Mouse (Mus musculus) adrenal gland, postnatal 14 days (tissue): ENCODE measurements around the gene H2-Eb2. TPM values are rescaled to one million over a fixed set of nuclear protein-coding genes. Genes with fewer than 3 reads are reported as not detected.

ENCODE experiments used
- DNase-seq: peaks from one replicate; pipeline ENCODE4 v3.0.0; 2021; ENCODE audit warnings: mixed read lengths
- long read RNA-seq, 2 experiments: library from polyadenylated mRNA; stranded (forward); transcript quantifications; one replicate each; pipeline ENCODE4 v2.0.0; 2021
- total RNA-seq: library from RNA; stranded (reverse); gene quantifications from 2 replicates; pipeline ENCODE4 v1.2.3, GENCODE M21; 2021

H2-Eb2 gene
- 1.1 TPM in 1 of 2 replicates, not detected in the other for total RNA-seq
- long read RNA-seq, experiment 1: 0 reads
- long read RNA-seq, experiment 2: 0 reads

DNA sequence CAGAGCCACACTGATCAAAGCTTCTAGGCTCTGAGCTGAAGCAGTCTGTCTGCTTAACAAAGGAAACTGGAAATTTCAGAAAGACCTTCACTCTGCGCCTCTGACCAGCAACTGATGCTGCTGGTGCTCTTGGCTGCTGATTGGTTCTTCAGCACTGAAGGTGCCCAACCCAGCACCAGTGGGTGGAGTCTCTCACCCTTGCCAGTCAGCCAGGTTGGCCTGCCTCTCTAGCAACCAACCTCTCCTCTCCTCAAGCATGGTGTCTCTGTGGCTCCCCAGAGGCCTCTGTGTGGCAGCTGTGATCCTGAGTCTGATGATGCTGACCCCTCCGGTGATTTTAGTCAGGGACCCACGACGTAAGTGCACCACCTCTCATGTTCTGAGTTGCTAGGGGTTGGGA lies at the start of gene H2-Eb2:
TSS of gene H2-Eb2 (plus strand) at position 230 of the 400 bp plus-strand sequence.
- DNase-seq: peak; percentile 56

DNA sequence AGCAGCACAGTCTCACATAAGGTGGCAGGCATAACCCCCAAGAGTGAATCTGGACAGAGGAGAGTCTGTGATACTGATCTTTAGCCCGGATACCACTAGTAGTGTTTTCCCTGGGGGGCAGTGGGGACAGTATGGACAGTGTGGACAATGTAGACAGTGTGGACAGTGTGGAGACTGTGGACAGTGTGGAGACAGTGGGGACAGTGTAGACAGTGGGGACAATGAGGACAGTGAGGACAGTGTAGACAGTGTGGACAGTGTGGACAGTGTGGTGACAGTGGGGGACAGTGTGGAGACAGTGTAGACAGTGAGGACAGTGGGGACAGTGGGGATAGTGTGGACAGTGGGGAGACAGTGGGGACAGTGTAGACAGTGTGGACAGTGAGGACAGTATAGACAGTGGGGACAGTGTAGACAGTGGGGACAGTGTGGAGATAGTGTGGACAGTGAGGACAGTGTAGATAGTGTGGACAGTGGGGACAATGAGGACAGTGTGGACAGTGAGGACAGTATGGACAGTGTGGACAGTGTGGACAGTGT lies 44.9 kb upstream of the H2-Eb2 start:
- DNase-seq: no peak

DNA sequence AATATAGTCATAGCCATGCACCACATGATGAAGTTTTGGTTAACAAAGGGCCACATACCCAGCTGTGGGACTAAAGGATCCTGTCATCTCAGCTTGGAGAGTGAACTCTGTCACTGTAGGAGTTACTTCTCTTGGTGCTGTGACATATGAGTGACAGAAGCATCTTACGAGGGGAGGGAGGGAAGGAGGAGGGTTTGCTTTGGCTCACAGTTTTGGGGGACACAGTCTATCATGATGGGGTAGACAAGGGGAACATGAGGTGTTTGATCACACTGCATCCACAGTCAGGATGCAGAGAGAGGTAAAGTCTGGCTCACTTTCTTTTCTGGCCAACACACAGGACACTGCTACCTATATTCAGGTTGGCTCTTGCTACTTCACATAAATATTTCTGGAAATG lies 43.6 kb upstream of the H2-Eb2 start:
- no peak for DNase-seq

DNA sequence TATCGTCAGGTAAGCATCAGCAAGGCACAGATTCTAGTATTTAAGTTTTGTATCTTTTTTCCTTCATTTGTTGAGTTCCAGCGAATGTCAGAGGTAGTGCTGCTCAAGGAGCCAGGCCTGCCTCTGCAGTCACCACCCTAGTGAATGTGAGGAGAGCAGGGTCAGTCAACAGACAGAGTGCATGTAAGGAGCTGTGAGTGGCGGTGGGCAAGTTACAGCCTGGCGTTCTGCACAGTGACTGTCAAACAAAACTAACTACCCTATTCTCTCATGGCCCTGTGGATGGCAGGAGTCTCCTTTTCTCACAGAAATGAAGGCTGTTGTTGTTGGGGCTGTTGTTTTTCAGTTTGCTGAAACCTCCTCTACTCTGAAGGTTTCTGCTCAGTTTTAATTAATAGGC lies 40.1 kb upstream of the H2-Eb2 start:
- no peak for DNase-seq

DNA sequence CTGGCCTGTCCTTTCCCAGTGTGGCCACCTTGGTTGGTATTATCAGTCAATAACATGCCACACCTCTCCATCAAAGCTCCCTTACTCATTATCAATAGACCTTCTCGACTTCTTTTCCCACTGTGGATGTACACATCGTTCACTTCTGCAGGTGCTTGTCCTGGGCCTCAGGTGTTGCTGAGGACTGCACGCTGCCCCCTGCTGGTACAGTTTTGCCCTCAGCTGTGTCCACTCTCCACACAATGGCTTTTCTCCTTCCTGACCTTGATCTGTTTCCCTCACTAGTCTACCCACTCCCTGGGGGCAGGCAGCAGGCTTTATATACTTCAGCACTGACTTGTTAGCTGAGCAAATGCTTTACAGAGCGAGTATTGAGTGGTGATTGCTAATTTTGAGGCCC lies 39.6 kb upstream of the H2-Eb2 start:
- DNase-seq: peak; percentile 54

DNA sequence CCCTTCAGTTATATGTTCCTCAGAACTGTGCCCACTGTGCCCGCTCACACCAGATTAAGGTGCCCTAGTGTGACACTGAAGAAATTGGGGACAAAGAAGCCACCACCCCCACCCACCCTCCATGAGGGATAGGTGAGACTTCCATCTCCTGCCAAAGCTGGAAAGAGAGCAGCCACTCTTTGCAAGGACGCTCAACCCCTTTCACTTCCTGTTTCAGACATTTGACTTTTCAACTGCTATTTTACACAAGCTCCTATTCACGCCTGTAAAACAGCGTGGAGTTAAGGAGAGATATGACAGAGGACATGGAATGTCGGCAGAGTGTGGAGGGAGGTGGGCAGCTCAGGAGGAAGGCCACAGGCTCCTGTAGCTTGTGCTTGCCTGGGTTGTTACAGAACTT lies 39.0 kb upstream of the H2-Eb2 start:
- DNase-seq: no peak

DNA sequence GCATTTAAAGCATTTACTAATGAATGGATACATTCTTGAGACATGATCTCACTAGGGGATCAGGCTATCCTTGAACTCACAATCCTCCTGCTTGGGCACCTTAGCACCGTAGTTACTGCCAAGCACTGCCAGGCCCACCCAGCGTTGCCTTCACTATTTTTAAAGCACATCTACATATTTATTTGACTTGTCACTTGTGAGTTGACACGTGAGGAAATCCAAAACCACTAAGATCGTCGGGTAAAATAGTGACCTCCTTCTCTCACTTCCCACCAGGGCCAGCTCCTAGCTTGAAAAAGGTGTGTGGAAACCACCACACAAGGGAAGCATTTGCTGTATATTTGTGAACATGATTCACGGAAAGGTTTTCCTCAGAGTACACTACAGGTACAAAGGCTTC lies 38.5 kb upstream of the H2-Eb2 start:
- no peak for DNase-seq

DNA sequence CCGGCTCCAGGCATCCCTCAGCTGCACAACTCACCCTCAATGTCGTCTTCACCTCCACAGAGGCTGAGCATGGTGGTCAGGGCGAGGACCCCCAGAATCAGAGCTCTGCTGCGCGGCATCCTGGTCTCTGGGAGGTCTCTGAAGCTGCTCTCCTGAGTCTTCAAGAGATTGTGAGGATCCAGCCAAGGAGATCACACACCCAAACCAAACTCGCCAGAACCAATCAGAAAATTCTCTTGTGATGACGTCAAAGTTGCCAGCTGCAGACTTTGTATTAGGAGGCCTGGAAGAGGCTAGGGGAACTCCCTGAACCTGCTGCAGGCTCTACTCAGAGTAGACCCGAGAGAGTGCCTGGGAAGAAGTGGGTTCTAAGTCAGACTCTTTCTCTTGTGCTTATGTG lies 37.8 kb upstream of the H2-Eb2 start, which contains the start of gene H2-Aa:
TSS of gene H2-Aa (minus strand) at position 176 of the 400 bp plus-strand sequence.
- DNase-seq: peak; percentile 90

DNA sequence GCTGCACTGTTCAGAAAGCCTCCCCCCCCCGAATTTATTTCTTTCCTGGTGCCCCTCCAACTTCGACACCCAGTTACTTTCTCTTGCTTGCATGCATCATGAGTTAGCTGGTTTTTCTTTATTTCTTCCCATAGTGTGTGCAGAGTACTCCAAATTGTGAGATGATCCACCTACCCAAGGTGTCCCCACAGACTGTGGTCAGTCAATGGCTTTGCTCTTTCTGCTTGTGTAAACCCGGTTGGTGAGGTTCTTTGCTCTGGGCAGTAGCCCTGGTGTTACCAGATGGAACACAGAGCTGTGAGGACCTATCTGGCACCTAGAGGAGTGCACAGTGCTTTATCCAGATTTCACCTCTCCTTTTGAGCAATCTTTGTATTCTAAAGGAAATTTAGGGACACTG lies 37.3 kb upstream of the H2-Eb2 start:
- DNase-seq: no peak

DNA sequence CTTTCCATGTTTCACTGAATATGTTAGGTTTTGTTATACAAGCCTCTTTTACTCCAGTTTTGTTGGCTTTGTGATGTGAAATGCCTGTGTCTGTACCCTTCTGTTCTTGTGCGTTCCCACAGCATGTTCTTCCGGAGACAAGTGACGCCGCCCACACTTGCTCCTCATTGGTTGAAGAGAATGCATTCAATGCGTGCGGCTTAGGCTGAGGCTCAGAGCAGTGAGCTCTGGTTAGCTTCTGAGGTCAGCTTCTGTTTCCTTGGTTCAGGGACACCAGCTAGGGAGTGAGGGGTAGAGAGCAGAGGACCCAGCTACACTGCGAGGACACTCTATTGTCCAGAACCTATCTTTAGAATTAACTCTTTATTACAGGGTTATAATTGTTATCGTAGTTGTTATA lies 33.9 kb upstream of the H2-Eb2 start:
- peak; percentile 85 for DNase-seq

DNA sequence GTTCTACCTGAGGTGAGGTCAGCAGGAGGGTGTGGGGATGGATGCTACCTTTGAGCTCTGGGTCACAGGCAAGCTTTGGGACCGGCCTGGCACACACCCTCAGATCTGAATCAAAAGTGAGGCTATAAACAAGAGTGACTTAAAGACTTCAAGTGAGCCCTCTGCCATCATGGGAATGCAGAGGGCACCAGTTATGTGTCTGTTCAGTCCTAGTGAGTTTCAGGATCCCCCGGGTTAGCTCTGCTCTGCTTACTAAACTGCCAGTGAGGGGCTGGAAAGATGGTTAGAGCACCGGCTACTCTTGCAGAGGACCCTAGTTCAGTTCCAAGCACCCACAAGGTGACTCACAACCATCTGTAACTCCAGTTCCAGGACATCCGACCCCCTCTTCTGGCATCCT lies 32.9 kb upstream of the H2-Eb2 start:
- no peak for DNase-seq

DNA sequence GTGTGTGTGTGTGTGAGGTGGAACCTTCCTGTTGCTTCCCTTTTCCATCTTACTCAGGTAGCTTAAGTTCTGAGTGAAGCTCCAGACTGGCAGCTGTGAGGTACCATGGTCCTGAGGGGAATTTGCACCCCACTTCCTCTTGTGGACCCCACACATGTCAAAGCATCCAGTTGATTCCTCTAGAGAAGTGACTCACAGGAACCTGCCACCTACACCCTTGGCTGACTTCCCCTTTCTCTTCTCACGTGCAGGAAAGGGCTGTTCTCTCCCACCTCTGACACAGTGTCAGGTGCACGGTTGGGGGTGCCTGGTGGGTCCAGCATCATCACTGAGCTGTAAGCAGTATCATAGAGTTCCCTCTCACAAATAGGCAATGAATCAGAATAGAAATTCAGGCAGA lies 31.9 kb upstream of the H2-Eb2 start:
- DNase-seq: no peak

DNA sequence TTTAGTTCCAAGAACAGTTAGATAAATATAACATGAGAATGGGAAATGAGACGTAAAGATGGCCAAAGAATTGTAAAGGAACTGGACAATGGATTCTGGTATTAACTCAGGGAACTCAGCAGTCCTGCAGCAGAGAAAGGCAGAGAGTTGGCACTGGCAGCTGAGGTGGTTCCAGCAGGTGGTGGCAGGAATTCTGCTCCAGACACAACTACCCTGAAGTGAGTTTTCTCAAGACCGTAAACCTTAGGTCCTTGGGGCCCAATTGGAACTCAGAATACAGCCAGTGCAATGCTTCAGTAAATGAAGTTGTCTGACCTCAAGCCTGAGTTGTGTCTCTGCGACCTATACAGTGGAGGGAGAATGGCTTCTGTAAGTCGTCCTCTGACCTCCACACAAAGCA lies 31.2 kb upstream of the H2-Eb2 start:
- DNase-seq: no peak

DNA sequence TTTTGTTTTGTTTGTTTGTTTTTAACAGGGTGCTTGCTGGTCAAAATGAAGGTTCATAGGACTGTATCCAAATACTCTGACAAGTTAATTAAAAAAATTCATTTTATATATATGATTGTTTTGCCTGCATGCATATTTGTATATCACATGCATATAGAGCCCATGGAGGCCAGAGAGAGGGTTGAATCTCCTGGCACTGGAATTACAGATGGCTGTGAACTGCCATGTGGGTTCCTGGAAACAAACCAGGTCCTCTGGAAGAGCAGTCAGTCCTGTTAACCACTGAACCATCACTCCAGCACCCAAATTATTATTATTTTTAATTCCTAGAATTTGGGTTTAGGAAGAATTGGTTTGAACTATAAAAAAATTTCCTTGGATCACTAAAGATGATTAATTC lies 30.2 kb upstream of the H2-Eb2 start:
- DNase-seq: no peak

DNA sequence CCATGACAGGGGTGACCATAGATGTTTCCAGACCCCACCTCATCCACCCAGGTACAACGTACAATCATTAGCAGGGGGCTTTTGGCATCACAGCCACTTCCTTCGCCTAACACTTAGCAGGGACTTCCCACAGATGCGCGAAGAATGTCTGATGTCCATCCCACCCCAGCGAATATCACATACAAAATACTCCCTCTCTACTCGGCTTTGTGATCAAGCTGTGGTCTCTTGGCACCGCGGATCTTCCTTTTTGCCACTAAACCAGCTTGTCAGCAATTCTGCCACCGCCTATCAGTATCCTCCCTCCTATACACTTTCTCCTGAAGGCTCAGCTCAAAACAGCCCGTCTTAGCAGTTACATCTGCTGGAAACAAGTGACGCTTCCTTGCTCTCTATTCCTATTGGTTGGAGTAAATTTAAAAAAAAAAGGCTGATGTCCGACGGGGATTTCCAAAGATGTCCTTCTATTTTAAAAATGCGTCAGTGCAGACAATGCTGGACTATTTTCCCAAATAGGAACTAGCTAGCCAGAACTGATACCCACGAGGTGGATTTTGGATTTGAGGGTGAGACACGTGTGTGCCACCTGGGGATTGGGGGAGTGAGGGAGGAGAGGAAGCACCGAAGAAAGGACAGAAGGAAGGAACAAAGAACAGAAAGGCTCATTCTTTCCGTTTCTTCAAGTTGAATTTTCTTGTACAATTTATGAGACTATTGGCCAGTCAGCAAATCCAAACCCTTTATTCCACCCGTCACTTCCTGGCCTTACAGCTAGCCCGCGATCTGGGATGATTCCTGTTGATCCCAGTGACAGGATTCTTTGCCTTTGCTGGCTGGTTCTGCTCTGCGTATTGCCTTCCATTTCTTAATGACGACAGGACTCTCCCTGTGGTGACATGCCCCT lies 29.3 kb upstream of the H2-Eb2 start:
- peak; percentile 37 for DNase-seq

DNA sequence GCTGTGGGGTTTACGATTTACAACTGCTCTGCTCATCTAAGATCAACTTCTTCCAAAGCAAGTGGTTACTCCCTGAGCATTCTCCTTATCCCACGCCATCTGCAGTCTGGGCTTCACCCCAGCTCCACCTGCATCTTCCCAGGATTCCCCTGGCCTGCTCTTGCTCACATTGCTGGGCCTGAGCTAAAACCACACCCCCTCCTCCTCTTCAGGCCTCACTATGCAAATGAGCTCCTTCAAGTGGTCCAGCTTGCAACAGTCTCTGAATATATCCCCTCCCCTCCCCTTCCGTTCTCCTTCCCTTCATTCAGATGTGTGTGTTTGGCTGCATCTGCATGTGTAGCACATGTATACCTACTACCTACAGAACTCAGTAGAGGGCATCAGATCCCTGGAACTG lies 26.1 kb upstream of the H2-Eb2 start:
- DNase-seq: no peak

DNA sequence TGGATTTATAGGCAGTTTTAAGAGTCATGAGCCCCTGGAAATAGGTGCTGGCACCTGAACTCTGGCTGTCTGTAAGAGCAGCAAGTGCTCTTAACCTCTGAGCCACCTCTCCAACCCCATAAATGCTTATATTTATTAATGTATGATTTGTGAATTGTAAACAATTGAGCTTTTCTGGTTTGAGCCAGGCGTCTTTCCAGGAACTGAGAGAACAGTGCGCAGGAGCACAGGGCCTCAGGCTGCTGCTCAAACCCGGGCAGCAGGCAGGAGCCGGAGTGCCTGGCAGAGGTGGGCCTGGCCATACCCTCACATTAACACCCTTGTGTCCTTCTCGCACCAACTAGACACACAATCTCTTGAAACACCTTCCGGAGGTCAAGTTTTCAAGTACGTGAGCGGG lies 25.4 kb upstream of the H2-Eb2 start:
- no peak for DNase-seq

DNA sequence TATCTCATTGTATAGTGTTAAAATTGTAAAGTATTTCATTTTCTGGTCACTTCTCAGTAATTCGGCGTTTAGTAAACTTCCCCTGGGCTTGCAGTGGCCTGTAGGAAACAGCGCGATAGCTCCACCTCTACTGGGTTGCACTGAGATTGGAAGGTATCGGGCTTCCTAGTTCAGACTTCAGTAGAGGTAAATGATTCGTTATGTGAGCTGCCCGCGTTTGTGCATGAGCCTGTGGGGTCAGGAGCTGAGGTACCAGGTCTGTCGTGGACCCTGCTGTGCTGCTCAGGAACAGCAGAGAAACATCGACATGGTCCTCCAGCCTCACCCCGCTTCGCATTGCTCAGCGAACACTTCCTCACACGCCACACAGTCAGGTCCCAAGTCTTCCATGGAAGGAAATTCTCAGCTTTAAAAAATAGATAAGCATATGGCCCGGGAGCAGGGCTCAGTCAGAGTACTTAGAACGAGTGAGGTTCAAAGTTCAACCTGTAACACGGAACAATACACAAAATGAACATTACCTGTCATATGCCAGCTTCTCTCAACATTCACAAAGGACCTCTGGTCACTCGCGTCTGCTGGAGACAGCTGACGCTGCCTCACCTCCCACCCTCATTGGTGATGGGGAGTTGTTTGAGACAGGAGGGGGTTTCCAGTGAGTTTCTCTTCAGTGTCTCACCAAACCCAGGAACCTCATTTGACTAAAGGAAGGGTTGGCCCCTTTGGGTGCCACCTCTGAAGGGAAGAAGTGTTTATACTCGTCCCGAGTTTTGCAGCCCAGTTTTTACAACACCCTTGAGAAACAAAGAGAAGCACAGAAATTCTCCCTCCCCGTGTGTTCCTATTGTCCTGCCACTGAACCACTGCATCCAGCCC lies 24.5 kb upstream of the H2-Eb2 start:
- DNase-seq: peak; percentile 24

DNA sequence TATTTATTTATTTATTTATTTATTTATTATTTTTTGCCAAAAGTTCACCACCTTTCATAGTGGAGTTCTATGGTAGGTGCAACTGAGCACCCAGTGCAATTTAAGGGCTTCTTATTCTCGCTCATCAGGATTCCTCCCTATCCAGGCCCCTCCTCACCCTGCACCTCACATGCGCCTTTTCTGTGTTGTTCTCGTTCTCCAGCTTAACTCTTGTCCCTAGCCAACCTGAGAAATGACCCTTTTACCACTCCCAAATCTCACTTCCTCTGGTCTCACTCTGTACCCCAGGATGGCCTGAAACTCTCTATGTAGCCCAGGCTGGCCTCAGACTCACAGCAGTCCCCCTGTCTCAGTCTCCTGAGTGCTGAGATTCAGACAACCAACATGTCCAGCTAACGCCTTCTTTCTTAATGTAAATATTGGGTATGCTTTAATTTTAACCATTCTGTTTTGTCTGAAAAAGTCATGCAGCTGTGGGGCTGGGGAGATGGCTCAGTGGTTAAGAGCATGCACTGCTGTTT lies 23.7 kb upstream of the H2-Eb2 start:
- no peak for DNase-seq

DNA sequence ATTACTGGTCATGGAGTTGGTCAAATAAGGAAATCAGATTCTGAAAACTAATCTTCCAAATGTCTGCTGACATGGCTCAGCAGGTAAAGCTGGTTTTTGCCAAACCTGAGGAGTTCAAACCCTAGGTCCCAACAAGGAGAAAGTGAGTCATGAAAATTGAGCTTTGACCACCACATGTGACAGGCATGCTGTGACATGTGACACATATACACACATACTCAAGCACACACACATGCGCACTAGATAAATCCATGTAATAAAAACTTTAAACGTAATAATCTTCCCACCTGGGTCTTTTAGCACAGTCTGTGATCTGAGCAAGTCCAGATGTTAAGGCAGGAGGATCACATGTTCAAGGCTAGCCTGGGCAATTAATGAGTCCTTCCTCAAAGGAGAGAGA lies 21.7 kb upstream of the H2-Eb2 start:
- no peak for DNase-seq

DNA sequence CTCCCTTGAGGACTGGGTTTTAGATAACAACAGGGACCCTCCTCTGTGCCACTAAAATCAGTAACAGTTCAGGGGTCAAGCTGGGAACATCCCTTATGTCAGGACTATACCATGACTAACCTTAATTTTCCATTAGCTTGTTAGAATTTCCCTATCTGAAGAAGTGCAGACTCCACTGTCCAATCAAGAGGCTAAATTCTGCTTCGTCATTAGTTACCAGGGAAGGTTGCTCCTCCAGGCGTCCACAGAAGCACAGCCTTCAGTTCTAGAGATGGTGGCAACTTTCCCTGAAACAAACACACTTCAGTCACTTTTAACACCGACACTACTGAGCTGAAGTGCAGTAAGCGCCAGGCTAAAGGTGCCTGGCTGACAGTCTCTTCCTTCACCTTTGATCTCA lies 20.7 kb upstream of the H2-Eb2 start:
- DNase-seq: peak; percentile 77

DNA sequence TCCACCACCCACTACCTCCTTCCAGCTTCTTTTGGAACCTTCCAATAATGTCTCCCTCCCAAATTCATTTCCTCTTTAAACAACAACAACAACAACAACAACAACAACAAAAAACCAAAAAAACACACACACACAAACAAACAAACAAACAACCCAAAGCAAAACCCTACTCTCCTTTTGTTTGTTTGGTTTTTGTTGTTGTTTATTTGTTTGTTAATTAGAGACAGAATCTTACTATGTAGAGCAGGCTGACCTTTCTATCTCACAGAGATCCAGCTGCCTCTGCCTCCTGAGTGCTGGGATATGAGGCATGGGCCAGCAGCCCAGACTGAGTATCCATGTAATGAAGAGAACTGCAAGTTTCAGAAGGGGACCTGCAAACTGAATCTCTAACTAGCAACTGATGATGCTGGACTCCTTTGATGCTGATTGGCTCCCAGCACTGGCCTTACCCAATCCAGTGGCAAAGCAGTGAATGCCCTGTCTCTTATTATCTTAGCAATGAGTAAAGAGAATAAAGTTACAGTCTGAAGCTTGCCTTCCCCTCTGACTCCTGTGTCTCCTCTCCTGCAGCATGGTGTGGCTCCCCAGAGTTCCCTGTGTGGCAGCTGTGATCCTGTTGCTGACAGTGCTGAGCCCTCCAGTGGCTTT lies 20.0 kb upstream of the H2-Eb2 start, which contains the start of gene H2-Eb1:
TSS of gene H2-Eb1 (plus strand) at position 488 of the 651 bp plus-strand sequence.
- DNase-seq: peak; percentile 89
